Mouse (Mus musculus): ENCODE measurements around the gene Adam6b.
A peak's percentile ranks its signal among the peaks of the same experiment; 100 is the strongest.
"Not testable (repeated sequence)": the region's sequence is repeated elsewhere in the genome, so short reads cannot be mapped to it uniquely, and the experiment has no call there.

Gene Adam6b

DNA sequence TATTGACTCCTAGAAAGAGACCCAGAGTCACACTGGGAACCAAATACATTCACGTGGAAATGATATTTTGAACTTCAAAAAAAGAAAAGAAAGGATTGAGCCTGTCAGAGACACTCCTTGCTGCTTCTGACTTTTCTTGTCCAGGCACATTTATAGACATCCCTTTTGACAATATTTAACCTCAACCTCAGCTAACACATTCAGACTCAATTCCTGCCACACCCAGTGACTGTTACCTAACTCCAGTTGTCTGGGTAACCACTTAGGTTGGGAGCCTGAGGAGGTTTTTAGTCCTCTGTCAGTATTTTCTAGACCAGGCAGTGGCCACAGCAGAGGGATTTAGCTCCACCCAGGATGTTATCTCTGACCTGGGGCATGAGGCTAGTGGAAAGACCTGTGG, at the start of gene Adam6b:
Gene Adam6b, plus strand, starts transcription at position 301 of the 400 bp plus-strand sequence.
- DNase-seq (ENCODE audit: low spot score in 2 of 2) = not testable (repeated sequence)

DNA sequence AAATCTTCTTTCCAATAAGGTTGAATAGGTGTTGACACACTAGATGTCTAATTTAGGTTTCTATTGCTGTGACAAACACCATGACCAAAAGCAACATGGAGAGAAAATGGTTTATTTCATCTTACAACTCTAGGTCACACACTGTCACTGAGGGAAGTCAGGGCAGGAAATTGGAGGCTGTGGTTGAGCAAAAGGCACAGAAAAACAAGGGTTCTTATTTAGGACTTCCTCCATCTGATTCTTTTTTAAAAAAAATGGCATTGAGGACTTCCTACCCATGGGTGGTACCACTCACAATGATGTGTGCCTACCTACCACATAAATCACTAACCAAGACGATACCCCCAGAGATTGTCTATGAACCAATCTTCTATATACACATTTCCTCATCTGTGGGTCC, 43.2 kb upstream of the Adam6b start:
- no peak for DNase-seq (ENCODE audit: low spot score in 2 of 2)

DNA sequence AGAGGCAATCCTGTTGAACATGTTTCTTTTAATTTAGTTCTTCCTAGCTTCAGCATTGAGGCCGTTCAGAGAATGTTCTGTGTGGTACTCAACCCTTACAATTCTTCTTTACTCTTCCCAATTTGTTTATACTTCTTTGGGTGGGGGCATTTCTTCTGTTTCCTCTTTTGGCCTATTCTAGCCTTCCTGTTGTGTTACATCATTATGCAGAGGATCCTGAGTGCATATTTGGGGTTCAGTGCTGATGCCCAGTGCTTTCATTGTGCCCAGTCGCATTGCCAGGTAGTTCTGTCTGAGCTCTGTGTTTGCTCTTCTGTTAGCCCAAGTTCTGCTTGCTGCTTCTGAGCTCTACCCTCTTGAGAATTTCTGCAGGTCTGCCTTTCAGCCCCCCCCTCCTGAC, 13.1 kb upstream of the Adam6b start:
- DNase-seq (ENCODE audit: low spot score in 2 of 2) = no peak

DNA sequence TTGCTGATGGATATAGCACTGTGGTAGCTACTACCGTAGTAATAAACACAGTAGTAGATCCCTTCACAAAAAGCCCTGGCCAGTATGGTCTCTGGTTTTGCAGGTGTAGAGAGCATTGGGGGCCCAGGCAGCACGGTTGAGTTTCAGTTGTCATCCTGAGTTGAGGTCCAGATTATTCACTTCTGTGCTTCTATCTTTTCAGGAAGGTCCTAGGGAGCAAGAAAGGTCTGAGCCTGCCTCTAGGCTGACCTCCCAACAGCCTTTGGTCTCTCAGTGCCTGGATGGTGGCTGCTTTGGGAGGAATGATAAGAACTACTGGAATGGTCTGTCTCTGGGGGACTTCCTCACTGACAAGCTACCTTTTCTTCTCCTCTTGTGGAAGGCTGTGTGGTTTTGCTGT, 7.2 kb upstream of the Adam6b start:
- DNase-seq (ENCODE audit: low spot score in 2 of 2) = no peak

DNA sequence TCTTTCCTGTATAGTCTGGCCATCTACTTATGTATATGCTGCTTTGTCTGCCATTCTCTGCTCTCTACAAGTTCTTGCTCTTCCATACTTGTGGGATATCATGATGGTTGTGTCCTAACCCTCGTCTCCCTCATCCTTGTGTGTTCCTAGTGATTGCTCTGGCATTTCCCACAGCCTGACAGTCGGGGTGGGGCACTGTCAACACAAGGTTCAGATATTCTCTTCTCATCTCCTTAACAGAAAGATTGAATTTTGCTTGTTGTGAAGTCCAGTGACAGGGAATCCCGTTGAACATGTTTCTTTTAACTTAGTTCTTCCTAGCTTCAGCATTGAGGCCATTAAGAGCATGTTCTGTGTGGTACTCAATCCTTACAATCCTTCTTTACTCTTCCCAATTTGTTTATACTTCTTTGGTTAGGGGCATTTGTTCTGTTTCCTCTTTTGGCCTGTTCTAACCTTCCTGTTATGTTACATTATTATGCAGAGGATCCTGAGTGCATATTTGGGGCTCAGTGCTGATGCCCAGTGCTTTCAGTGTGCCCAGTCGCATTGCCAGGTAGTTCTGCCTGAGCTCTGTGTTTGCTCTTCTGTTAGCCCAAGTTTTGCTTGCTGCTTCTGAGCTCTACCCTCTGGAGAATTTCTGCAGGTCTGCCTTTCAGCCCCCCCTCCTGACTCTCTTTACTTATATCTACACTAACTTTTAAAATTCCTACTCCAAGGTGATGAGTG, 6.5 kb upstream of the Adam6b start:
- no peak for DNase-seq (ENCODE audit: low spot score in 2 of 2)

DNA sequence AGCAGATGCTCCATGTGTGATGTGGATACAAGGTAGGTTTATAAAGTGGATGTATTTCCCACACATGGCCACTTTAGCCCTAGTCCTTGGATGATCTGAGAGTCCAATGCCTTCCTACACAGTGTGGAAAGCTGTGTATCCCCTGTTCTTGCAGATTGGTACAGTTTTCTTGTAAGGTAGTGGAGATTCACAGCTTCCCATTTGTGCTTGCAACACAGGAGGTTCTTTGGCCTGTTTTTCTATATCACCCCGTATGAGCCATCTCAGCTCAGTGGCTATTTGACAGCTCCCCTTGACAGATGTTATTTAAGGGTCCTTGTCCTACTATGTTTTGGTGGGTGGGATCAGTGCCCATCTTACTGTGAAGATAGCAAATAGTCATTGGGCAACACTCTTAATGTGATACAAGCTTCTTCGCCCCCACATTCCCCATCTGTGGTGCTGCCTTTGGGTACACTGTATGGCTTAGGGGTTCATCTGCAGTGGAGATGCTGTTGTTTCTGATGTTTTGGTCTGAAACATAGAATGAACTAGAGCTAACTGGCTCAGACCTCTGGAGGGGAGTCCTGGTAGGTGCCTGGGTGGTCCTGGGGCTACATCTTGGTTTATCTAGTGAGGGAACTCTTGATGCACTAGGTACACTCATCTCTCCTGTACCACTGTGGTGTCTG, 5.7 kb upstream of the Adam6b start:
- DNase-seq (ENCODE audit: low spot score in 2 of 2) = no peak

DNA sequence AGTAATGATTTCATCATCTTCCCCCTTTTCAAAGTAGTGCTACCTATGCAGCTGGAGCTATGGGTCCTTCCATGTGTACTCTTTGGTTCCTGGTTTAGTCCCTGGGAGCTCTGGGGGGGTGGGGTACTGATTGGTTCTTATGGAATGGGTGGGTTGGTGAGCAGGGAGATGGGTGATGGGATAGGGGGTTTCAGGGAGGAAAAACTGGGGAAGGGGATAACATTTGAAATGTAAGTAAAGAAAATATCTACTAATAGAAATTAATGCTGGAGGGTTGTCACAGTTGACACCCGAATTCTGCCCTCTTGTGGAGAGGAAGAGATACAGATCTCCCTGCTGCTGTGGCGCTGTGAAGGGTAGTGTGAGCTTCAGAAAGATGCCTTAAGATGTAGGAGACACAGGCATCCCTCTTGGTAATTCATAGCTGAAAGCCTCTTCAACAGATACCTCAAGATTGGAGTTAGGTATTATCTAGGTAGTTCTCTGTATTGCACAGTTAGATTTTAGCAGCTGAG, 4.3 kb upstream of the Adam6b start:
- DNase-seq (ENCODE audit: low spot score in 2 of 2) = no peak

DNA sequence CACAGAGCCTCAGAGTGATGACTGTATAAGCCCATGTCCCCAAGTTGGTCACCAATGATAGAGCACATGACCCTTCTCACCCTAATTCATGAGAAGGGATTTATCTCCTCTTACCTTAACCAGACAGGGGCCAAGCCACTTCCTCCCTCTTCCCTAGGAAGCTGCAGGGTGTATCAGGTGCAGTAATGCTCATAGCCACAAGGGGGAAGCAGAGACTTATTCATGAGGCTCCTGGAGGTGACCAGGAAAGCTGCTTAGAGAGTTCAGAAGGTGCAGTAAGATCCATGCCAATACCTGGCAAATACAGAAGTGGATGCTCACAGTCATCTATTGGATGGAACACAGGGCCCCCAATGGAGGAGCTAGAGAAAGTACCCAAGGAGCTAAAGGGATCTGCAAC, 1.6 kb upstream of the Adam6b start:
- peak; percentile 53 to 71 for DNase-seq (ENCODE audit: low spot score in 2 of 2)

DNA sequence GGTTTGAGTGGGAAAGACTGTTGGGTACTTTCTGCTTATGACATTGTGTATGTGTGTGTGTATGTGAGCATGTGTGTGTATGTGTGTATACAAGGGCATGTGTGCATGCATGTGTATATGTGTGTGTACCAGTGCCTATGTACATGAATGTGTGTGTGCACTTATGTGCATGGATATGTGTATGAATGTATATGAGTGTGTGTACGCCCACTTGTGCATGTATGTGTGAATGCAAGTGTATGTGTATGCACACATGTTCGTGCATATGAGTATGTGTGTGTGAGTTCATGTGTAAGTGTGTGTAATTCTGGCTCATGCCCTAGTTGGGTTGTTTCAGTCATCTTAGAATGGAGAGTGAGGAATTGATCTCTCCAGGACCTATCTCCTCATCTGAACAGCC, 36.6 kb downstream of the Adam6b start:
- no peak for DNase-seq (ENCODE audit: low spot score in 2 of 2)

All from right cerebral cortex, adult 2 months (tissue).